Mouse (Mus musculus): ENCODE measurements around the gene Slit1.

GRCm38 (mm10) chr19:41747436-41747835 lies 4.0 kb upstream of the Slit1 start:
- no peak for TF ChIP-seq POLR2A (IDR thresholded peaks at IDR 0.05; ENCODE audit: borderline replicate concordance, extremely low read depth, low read depth, low read length)
- no peak for TF ChIP-seq CTCF (IDR thresholded peaks at IDR 0.05; ENCODE audit: insufficient read depth, low read length)
